Mouse (Mus musculus) thymus, postnatal 25 days (tissue): ENCODE measurements around the gene Tdrkh.

Source experiments
- DNase-seq: peaks from one replicate; pipeline ENCODE4 v3.0.0; 2022

The Tdrkh gene

GRCm38 (mm10) chr3:94463926-94464578 is 51.0 kb downstream of the Tdrkh start:
- DNase-seq, result no peak

GRCm38 (mm10) chr3:94465632-94466430 is 52.8 kb downstream of the Tdrkh start:
- DNase-seq, result no peak

- no peak for DNase-seq
These were observed 55.9 kb downstream of the Tdrkh start for GRCm38 (mm10) chr3:94468931-94469330.

- no peak for DNase-seq
These were observed 59.5 kb downstream of the Tdrkh start for GRCm38 (mm10) chr3:94472447-94473114.

- DNase-seq, result no peak
These were observed 60.0 kb downstream of the Tdrkh start for GRCm38 (mm10) chr3:94473115-94473505.

GRCm38 (mm10) chr3:94473567-94474232 is 60.6 kb downstream of the Tdrkh start:
- DNase-seq, result no peak

- no peak for DNase-seq
These were observed 63.4 kb downstream of the Tdrkh start for GRCm38 (mm10) chr3:94476301-94477035.

- DNase-seq, result no peak
These were observed 64.4 kb downstream of the Tdrkh start for GRCm38 (mm10) chr3:94477444-94477843.

- no peak for DNase-seq
These were observed 64.9 kb downstream of the Tdrkh start, which contains the start of gene Celf3 for GRCm38 (mm10) chr3:94477981-94478422. TSS of gene Celf3 (plus strand) at chr3:94478295.

- DNase-seq, result no peak
These were observed 65.6 kb downstream of the Tdrkh start for GRCm38 (mm10) chr3:94478591-94479169.

GRCm38 (mm10) chr3:94479564-94479963 is 66.5 kb downstream of the Tdrkh start:
- no peak for DNase-seq

GRCm38 (mm10) chr3:94480291-94480884 is 67.3 kb downstream of the Tdrkh start, which contains the start of gene Riiad1:
TSS of gene Riiad1 (minus strand) at chr3:94480341.
- DNase-seq, result no peak

- no peak for DNase-seq
These were observed 68.4 kb downstream of the Tdrkh start for GRCm38 (mm10) chr3:94481429-94481828.

- DNase-seq, result no peak
These were observed 69.8 kb downstream of the Tdrkh start for GRCm38 (mm10) chr3:94482764-94483385.

- peak; percentile 9 for DNase-seq
These were observed 70.8 kb downstream of the Tdrkh start for GRCm38 (mm10) chr3:94483790-94484439.
